Mouse (Mus musculus) fibroblast of lung, adult 2 months (primary cell): ENCODE results near the gene Klk1.
A peak's percentile ranks its signal among the peaks of the same experiment; 100 is the strongest.
"Not testable (repeated sequence)": the region's sequence is repeated elsewhere in the genome, so short reads cannot be mapped to it uniquely, and the experiment has no call there.

Experiments
- DNase-seq: peaks from one replicate; pipeline ENCODE4 v3.0.0-alpha.2; 2011; ENCODE audit warnings: low read depth

The Klk1 gene

DNA sequence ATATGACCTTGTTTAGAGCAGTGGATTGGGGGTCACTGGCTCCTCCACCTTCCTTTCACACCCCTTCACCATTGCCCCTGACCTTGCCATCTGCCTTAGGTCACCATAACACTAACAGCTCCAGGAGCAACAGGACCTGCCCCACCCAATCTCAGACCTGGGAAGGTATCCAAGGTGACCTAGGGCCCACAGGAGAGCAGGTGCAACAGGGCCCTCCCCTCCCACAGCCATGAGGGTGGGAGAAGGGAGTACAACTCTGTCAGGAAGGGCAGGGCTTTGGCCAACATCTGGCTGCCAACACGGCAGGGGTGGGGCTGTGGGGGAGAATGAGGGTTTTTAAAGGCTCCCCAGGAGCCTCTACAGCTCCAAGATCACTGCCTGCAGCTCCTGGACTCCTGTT, at the start of gene Klk1:
Gene Klk1 (plus strand): TSS at position 285 of the 400 bp plus-strand sequence.
- no peak for DNase-seq

DNA sequence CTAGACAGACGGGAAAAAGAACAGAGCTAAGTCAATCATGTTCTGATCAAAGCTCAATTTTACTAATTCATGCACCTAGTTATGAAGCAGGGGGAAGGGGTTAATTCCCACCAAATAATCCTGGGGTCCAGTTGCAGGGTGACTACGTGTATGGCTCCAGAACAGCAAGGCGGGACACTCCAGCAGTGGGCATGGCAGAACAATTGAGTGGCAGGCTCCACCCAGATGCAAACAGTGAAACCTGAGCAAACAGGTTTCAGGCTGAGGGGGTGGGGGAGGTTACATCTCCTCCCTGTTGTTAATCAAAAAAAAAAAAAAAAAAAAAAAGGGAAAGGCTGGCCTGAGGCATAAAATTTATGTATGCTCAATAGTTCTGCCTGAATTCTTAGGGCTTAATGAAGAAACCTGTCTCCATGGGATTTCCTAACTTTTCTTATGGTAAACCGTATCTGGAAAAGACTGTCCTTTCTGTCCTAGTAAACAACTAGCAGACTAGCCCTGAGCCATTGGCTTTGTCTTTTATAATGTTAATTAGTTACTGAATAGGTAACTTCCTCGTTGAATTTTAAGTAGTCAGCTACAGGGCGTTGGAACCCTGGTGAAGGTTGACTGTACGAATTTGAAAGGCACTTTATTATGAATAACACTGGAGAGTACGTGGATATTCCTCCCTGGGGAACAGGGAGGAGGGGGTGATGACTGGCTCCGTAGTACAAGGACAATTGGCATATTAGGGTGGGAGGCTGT, 45.7 kb upstream of the Klk1 start:
- no peak for DNase-seq

GRCm38 (mm10) chr7:44186516-44186915, 38.6 kb upstream of the Klk1 start:
- not testable (repeated sequence) for DNase-seq

DNA sequence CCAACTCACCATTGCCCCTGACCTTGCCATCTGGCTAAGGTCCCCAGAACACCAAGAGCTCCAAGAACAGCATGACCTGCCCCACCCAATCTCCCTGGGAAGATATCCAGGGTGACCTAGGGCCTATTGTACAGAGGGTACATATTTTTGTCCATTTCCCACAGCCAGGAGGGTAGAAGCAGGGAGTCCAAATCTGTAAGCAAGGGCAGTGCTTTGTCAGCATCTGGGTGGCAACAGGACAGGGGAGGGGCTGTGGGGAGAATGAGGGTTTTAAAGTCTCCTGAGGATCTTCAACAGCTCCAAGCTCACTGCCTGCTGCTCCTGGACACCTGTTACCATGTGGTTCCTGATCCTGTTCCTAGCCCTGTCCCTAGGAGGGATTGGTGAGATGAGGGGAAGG, 37.2 kb upstream of the Klk1 start, which contains the start of gene Klk1b24:
Gene Klk1b24 (plus strand): TSS at position 301 of the 400 bp plus-strand sequence.
- DNase-seq, result not testable (repeated sequence)

GRCm38 (mm10) chr7:44193466-44193865, 31.7 kb upstream of the Klk1 start:
- not testable (repeated sequence) for DNase-seq

DNA sequence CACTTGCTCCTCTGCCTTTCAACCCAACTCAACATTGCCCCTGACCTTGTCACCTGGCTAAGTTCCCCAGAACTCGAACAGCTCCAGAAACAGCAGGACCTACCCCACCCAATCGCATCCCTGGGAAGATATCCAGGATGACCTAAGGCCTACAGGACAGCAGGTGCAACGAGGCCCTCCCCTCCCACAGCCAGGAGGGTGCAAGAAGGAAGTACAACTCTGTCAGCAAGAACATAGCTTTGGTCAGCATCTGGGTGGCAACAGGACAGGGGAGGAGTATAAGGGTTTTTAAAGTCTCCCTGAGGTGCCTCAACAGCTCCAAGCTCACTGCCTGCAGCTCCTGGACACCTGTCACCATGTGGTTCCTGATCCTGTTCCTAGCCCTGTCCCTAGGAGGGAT, 27.3 kb upstream of the Klk1 start, which contains the start of gene Klk1b3:
Gene Klk1b3 (plus strand): TSS at position 301 of the 400 bp plus-strand sequence.
- no peak for DNase-seq

GRCm38 (mm10) chr7:44207135-44207534, 18.0 kb upstream of the Klk1 start, which contains the start of gene Klk1b4:
Gene Klk1b4 (plus strand): TSS chr7:44207435.
- DNase-seq, result not testable (repeated sequence)

DNA sequence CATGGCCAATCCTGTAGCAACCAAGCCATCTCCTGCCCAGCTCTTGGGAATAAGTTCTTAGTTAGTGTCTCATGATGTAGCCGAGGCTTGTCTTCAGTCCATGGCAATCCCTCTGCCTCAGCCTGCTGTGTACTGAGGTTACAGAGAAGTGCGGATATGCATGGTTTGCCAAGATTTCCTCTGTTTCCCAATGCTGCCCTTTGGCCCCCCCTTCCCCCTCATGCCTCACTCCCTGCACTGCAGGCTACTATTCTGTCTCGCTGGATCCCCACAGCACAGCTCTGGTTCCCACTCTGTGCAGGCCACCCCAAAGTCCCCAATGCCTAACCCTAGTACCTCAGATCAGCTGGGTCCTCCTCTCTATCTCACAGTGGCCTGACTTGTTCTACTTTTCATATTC, 16.9 kb upstream of the Klk1 start:
- DNase-seq, result no peak

GRCm38 (mm10) chr7:44215645-44216044, 9.5 kb upstream of the Klk1 start, which contains the start of gene Klk1b5:
Gene Klk1b5 (plus strand): TSS chr7:44215945.
- DNase-seq, result no peak

DNA sequence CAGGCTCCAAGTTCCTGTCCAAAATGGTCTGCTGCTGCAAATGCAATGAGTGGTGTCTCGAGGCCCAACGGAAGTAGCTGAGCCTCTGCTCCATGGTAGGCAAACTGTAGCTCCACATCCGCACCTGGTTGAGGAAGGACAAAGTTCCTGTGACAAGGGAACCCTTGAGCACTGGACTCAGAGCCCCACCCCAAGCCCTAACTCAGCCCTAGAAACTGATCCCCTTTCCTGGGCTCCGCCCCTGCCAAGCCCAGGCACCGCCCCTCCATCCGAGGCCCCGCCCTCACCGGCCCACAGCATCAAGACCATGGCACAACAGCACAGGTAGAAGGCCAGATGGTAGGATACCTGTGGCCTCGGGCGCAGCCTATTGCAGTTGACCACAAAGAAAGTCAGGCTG, 3.6 kb upstream of the Klk1 start:
- DNase-seq, result not testable (repeated sequence)

DNA sequence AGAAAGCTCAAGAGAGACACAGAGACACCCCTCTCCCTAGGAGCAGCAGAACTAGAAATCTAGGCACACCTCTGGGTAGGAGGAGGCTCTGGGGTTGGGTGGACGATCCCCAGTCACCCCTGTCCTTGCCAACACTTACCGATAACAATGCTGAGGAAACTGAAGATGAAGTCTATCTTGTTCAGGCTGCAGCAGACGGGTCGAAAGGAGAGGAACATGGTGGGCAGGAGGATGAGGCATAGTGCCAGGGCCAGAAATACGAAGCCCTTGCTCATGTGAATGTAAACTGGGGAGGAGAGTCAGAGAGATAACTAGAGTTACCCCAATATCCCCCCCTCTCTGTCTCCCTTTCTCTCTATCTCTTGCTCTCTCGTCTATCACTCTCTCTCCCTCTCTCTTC, 2.8 kb upstream of the Klk1 start:
- DNase-seq, result not testable (repeated sequence)

DNA sequence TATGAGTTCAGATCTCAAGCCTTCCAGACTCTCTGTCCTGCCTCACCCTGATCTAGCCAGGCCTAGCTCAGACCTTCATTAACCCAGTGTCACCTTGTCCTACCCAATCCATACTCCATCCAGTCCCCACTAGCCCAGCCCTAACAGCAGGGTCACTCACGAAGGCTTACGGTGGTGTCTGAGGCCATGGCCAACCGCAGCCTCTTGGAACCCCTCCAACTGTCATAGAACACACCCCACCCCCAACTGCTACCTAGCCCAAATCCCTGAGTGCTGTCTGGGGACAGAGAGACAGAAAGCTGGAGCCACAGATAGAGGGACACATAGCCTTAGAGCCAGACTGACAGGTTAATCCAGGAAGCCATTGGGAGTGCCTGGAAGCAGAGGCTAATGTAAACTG, 10.7 kb downstream of the Klk1 start, which contains the start of gene Gm36864:
Gene Gm36864 (plus strand): TSS at position 269 of the 400 bp plus-strand sequence.
- DNase-seq, result no peak

DNA sequence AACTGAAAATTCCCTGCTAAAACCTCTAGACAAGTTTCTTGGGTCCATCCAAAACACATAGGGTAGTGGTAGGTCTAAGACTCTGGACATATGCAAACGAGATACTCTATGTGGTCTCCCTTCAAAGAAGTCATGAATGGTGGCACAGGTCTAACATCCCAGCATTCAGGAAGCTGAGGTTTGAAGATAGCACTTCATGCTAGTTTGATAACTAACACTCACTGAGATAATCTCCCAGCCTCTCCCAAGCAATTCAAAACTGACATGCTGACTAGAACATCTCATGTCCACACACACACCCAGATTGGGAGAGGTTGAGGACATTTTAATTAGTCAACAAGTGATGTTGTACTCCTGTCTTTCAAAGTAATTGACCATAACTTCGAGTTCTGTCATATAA, 14.8 kb downstream of the Klk1 start:
- DNase-seq, result no peak

GRCm38 (mm10) chr7:44240712-44241111, 15.6 kb downstream of the Klk1 start:
- no peak for DNase-seq

DNA sequence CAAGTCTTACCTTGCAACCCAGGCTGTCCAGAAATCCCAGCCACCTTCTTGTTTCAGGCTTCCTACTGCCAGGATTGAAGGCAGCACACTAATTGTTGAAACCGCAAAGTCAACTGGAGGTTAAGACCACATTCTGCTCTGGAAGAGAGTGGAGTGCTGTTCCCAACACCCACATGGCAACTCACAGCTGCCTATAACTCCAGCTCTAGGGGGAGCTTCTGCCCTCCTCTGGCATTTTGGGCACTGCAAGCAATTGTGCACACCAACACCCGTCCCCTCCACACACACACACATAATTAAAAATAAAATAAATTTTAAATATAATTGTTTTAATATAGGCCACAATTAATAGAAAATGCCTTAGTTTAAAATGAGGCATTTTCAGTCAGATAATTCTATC, 16.0 kb downstream of the Klk1 start:
- DNase-seq, result no peak

DNA sequence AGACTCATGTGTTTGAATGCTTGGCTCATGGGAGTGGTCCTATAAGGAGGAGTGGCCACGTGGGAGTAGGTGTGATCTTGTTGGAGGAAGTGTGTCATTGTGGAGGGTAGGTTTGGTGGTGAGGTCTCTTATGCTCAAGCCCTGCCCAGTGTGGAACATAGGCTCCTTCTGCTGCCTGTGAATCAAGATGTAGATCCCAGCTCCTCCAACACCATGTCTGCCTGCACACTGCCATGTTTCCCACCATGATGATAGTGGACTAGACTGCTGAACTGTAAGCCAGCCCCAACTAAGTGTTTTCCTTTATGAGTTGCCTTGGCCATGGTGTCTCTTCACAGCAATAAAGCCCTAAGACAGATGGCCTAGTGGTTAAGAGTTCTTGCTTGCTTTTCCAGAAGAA, 18.9 kb downstream of the Klk1 start:
- no peak for DNase-seq

GRCm38 (mm10) chr7:44246055-44246983, 21.2 kb downstream of the Klk1 start, which contains the start of the genes 1700028J19Rik and 2410002F23Rik:
Gene 1700028J19Rik (minus strand): TSS chr7:44246695.
Gene 2410002F23Rik (plus strand): TSS chr7:44246722.
- DNase-seq, result peak; percentile 73

DNA sequence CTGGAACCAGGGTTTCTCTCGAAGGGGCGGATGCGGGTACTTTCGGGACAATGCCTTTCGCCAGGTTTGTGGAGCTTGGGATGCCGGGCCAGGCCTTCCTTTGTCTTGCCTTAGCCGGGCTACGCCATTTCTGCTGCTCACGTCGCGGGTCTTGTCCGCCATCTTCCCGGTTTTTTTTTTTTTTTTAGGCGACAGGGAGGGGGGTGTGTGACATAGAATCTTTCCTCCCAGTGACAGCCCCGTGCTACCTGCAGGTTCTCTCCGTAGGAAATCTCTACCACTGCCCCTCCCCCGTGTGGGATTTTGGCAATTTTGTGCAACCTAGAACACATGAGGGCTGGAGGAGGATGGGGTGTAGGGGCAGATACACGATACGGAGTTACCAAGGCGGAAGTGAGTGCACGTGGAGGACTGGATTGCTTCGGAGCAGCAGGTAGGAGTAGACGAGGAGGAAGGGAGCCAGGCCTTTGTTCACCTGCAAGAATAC, 21.9 kb downstream of the Klk1 start:
- no peak for DNase-seq

- DNase-seq, result no peak
Measured at GRCm38 (mm10) chr7:44247971-44248370, 22.8 kb downstream of the Klk1 start.

DNA sequence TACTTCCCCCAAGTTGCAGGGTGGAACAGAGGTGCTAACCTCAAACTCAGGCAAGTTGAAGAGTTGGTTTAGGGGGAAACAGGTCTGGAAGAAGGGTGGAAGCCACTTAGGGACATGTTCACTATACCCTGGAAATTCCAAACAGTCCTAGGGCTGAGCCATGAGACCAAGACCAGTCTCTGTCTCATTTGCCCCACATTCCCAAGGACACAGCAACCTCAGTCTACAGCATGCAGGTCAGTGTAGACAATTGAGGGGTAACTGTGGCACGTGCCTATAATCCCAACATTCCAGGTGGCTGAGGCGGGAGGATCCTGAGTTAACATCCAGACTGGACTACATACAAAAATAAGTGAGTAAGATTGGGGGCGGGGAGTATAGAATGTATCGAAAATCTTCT, 24.1 kb downstream of the Klk1 start:
- no peak for DNase-seq

- not testable (repeated sequence) for DNase-seq
Measured at GRCm38 (mm10) chr7:44250732-44251275, 25.6 kb downstream of the Klk1 start.
